15 mouse cellular contexts compared by ENCODE assay signal in the genomic region with DNA sequence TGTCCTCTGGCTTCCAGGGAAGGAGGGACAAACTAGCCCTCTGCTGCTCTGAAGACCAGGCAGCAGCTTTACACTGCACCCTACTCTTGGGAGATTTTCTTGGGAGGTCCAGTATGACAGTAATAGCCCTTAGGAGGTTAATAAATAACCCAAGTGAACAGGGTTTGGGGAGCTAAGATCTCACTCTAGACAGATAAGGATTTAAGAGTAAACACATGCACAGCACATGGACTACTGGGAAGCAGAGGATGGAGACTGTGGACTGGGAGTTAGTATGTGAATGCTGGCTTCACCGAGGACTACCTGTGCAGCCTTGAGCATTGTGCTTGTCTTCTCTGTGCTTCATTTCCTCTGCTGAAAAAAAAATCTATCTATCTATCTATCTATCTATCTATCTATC. TPM values are rescaled to one million over a fixed set of nuclear protein-coding genes. Genes with fewer than 3 reads are reported as not detected.
"Had no signal": no experiment of that assay in that cellular context is flagged by ENCODE, and none has a peak within 500 bp of the region (broad histone marks: within the 10 kb centered on the region; RNA-seq: fewer than 3 reads in every experiment).

No protein-coding gene starts in this region.

- H3K36me3 ChIP-seq: midbrain, embryonic 10.5 days; neural tube, embryonic 13.5 days; neural tube, embryonic 15.5 days had no signal

- H3K9me3 ChIP-seq: midbrain, embryonic 10.5 days; neural tube, embryonic 13.5 days; neural tube, embryonic 15.5 days had no signal

- H3K4me3 ChIP-seq: midbrain, embryonic 10.5 days; myocyte; neural tube, embryonic 13.5 days; neural tube, embryonic 15.5 days had no signal

- H3K27me3 ChIP-seq: neural tube, embryonic 15.5 days had no signal

- ATAC-seq: midbrain, embryonic 16.5 days had no signal

- H3K27ac ChIP-seq: liver, embryonic 14.5 days; midbrain, embryonic 10.5 days; neural tube, embryonic 13.5 days had no signal

- DNase-seq: lung, adult 18-20 months; lung, embryonic 14.5 days; lung, postnatal 10 days; lung, postnatal 4 days; midbrain, embryonic 14.5 days; right cerebral cortex, postnatal 14 days; thymus, adult 2 months; thymus, postnatal 25 days; thymus, postnatal 4 days had no signal

- H3K9ac ChIP-seq: liver, embryonic 14.5 days; lung, embryonic 14.5 days; neural tube, embryonic 13.5 days; neural tube, embryonic 15.5 days had no signal

- H3K4me2 ChIP-seq: lung, embryonic 14.5 days had no signal

RNA-seq across cellular contexts. Expression of a gene that starts 59.1 kb away (rescaled TPM):
- polyA plus RNA-seq: myocyte had no signal
